Mouse (Mus musculus) small intestine, adult 2 months (tissue): ENCODE measurements around the gene Sbk1.
"Not testable (repeated sequence)": the region's sequence is repeated elsewhere in the genome, so short reads cannot be mapped to it uniquely, and the experiment has no call there.

Source experiments
- CTCF ChIP-seq: fragments of 200-500 bp; IDR thresholded peaks from 2 replicates; pipeline ENCODE4 v1.5.1; 2012; ENCODE audit warnings: low read depth, mild to moderate bottlenecking, control low read depth, inconsistent platforms, low read length, moderate library complexity, mixed read lengths; ENCODE audit not compliant: insufficient replicate concordance, insufficient read length; ENCODE audit errors: extremely low read depth
- POLR2A ChIP-seq: fragments of 200-500 bp; IDR thresholded peaks from 2 replicates; pipeline ENCODE4 v1.6.1; 2012; ENCODE audit warnings: low read depth, mild to moderate bottlenecking, control low read depth, inconsistent platforms, low read length, moderate library complexity

DNA sequence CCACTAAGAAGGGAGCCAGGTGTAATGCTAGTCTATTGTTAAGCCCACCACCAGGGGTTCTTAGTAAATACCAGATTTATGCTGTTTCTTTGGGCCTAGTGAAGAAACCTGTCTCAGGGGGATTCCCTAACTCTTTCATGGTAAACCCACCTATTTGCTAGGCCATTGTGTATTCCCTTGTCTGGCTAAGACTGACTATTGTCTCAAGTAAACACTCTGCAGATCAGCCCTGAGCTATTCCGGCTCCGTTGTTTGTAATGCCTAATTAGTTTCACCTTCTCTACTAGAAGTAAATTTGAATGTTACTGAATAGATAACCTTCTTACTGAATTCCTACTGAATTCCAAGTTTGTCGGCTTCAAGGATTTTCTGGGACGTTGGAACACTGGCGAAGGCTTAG, 29.4 kb downstream of the Sbk1 start:
- TF ChIP-seq CTCF, POLR2A: not testable (repeated sequence)
